Mouse (Mus musculus): ENCODE measurements around the gene 1810037I17Rik.
A peak's percentile ranks its signal among the peaks of the same experiment; 100 is the strongest.

The 1810037I17Rik gene

DNA sequence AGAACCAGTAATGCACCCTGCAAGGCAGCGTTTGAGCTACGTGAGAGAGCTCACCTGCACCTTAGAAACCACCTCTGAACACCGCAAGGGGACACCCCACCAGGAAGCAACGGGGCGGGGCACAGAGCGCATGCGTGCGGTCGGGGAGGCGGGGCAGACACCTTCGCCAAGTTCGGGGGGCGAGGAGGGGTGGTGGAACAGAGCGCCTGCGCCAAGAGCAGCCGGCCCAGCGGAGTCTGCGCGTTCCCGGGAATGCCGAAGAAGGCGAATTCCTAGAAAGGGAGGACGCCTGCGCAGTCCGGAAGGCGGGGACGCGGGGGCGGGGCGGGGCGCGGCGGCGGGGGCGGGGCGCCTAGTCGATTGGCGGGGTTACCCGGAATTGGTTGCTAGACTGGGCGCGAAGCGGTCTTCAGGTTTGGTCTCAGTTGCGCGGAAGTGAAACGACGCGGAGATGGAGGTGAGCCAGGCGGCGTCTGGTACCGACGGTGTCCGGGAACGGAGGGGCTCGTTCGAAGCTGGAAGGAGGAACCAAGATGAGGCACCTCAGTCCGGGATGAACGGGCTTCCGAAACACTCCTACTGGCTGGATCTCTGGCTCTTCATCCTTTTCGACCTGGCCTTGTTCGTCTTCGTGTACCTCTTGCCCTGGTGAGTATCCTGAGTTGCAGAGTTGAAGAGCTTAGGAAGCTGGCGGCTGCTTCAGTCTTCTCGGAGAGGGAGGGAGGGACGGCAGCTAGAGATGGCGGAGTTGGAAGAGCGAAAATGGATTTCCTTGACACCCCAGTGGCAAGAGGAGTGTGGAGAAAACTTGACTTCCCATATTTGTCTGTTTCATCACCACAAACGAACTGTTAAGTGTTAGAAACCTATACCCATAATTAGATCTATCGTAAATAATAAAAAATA, at the start of gene 1810037I17Rik:
Gene 1810037I17Rik (plus strand): TSS at position 195 of the 906 bp plus-strand sequence.
- peak; percentile 96 for DNase-seq (ENCODE audit: low read depth, low spot score)

DNA sequence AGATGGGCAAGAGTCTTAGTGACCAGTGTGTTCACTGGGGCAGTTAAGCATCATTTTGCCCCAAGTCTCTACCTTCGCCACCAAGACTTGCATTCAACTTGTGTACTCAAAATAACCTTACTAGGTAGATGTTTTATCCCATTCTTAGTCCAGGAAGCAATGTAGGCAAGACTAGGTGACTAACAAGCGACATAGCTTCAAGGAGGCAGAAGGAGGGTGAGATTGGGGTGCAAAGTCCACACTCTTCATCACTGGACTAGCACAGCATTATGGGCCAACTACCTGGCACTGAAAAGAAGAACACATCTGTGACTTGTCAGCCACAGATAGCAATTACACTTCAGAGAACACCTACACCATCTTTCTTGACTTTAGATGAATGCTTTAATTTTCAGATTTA, 47.1 kb upstream of the 1810037I17Rik start:
- DNase-seq (ENCODE audit: low read depth, low spot score) = no peak

DNA sequence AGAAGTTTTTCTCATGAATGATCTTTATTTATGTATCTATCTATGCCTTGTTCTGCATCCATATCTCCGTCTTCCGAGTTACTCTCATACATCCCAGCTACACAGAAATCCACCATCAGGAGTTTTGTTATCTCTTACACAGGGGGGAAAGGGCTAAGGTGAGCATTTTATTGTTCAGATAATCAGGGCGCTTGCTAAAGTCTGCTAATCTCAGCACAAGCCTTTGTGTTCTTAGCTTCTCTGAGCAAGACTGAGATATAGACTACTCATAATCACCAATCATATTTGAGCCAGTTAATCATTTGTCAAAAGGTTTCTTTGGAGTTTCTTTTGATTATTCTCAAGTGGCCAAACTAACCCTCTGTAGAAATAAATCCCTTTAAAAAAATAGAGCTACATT, 46.5 kb upstream of the 1810037I17Rik start:
- no peak for DNase-seq (ENCODE audit: low read depth, low spot score)

GRCm38 (mm10) chr3:122878705-122879315, 45.2 kb upstream of the 1810037I17Rik start:
- no peak for DNase-seq (ENCODE audit: low read depth, low spot score)

- DNase-seq (ENCODE audit: low read depth, low spot score) = no peak
Measured at GRCm38 (mm10) chr3:122887505-122888301, 36.3 kb upstream of the 1810037I17Rik start.

DNA sequence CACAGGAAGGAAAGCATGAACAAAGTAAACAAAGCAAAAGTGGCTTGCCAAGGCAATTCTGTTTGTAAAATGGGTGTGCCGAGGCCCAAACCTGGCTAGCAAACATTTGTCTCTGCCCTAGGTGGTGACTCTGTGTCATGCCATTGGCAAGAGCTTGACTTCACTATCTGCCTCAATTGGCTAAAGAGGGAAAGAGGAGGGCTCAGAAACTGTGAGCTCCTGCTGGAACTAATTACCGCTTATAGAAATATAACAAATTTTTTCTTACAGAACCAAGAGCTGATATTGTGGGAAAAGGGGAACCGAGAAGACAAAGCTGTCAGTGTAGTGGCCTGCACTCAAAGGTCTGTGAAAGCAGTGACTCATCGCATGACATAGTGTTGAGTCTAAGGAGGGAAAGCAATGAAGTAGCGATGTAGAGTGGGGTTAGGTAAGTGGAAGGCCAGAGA, 35.6 kb upstream of the 1810037I17Rik start:
- peak; percentile 40 for DNase-seq (ENCODE audit: low read depth, low spot score)

DNA sequence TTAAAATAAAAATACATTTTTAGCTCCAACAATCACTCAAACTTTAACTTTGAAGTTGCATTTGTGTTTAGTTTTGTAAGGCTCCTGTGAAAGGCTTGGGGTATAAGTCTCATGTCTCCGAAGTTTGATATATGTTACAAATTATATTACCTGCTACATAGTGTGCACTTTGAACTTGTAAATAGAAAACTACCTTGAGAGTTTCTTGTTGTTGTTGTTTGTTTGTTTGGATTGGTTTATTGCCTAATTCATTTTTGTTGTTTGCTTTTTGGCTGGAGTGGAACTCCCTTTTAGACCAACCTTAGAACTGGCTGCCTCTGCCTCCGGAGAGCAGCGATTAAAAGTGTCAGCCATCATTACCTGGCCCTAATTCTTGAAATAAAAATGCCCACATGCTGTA, 29.2 kb upstream of the 1810037I17Rik start, which contains the start of gene Fabp2:
Gene Fabp2 (plus strand): TSS at position 301 of the 400 bp plus-strand sequence.
- DNase-seq (ENCODE audit: low read depth, low spot score) = no peak

- DNase-seq (ENCODE audit: low read depth, low spot score) = no peak
Measured at GRCm38 (mm10) chr3:122895189-122895731, 28.7 kb upstream of the 1810037I17Rik start.

DNA sequence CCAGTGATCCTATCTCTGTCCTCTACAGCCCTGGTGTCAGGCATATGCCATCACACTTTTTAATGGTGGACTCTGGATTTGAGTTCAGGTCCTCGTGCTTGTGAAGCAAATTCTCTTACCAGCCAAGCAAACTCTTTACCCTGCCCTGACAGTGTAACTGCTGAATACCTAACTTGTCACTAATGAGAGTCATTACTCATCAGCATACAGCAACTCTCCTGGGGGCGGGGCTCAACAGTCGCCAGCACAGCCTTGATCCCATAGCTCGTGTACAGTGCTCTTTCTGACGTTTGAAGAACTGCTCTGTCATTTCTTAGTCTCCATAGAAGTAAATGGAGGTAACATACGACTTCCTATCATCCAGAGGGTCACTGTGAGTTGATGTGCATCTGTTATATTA, 25.7 kb upstream of the 1810037I17Rik start:
- DNase-seq (ENCODE audit: low read depth, low spot score) = no peak

- peak; percentile 57 for DNase-seq (ENCODE audit: low read depth, low spot score)
Measured at GRCm38 (mm10) chr3:122903746-122904433, 20.1 kb upstream of the 1810037I17Rik start.

DNA sequence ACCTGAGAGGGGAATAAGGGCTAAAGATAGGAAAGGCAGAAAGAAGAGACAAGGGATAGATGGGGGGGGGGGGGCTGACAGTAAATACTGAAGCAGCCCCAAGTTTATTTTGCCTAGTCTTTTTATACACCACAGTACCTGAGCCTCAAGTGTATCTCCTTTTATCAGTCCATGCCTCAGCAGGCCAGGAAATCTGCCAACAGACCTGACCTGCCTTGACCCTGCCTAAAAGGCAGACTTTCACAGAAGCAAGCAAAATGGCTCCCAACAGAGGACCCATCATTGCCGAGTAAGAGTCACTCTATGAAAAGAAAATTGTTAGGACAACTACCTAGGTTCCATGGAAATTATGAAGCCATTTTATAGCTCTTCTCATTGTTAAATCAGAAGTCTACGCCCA, 16.2 kb upstream of the 1810037I17Rik start:
- no peak for DNase-seq (ENCODE audit: low read depth, low spot score)

GRCm38 (mm10) chr3:122915493-122915892, 8.5 kb upstream of the 1810037I17Rik start:
- DNase-seq (ENCODE audit: low read depth, low spot score) = no peak

DNA sequence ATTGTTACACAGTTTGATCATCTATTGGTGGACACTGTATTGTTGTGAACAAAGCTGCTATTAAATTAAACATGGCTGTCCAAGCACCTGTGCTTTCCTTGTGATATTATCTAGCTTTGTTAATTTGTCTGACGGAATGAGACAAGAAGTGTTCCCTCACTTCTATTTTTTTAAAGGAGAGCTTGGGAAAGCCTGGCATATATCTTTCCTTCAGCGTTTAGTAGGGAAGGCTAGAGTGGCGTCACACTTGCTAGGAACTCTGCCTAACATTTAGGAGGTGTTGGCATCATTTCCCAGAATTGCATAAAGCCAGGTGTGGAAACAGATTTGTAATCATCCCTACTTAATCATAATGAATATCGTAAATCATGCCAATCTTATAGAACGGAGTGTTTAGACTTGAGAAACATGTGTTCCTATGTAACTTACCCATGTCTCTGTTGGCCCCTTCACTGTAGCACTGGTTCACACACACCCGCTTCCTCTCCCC, 7.8 kb upstream of the 1810037I17Rik start:
- no peak for DNase-seq (ENCODE audit: low read depth, low spot score)

GRCm38 (mm10) chr3:122918672-122919071, 5.3 kb upstream of the 1810037I17Rik start:
- no peak for DNase-seq (ENCODE audit: low read depth, low spot score)

DNA sequence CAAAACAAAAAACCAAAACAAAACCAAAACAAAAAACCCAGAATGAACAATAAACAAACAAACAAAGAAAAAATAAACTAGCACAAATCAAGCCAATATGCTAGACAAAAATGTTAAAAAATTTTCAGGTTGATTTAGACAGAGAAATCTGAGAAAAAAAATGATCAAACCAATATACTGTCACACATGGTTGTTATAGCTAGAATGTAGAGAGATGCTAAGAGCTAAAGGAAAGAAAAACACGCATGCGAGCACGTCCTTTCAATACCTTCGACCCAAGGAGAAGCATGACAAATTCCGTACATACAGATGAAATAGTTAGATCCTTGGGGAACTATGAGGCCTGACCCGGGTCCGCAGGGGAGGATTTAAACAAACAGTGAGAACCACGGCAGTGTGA, 4.7 kb upstream of the 1810037I17Rik start, which contains the start of gene Gm10959:
Gene Gm10959 (minus strand): TSS at position 101 of the 400 bp plus-strand sequence.
- DNase-seq (ENCODE audit: low read depth, low spot score) = no peak

GRCm38 (mm10) chr3:122920572-122921435, 3.2 kb upstream of the 1810037I17Rik start:
- no peak for DNase-seq (ENCODE audit: low read depth, low spot score)

DNA sequence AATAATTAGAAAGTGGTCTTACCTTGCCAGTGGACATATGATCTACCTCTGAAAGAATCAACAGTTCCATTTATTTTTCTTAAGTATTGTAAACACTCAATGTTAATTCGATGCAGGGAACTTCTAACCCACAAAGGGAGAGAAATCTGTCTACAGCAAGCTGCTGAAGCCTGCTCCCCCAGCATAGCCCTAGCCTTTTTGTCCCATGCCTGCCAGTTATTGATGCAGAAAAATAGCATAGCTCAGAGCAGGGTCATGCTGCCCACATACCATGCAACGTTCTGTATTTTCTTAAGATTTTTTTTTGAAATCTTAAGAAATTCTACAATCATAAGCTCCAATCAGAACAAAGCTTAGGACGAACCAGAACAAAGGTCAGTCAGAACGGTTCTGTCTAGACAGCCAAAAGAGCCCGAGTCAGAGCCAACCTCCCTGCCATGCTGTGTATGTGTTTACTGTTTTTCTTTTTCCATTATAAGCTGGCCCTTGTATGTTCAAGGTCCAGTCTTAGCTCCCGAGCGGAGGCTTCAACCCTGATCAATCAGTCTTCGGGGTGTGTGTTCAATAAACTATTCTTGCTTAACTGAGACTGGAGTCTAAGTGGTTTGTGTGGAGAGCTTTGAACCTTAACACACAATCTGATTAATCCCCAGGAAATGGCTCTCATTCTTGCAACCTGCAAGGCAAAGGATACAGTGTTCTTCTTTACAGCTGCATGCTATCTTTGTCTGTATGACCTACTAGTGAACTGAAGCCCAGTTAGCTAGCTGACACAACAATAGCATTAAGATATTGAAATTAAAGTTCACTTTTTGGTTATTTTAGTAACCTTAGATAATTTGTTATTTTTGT, 2.1 kb upstream of the 1810037I17Rik start:
- no peak for DNase-seq (ENCODE audit: low read depth, low spot score)

DNA sequence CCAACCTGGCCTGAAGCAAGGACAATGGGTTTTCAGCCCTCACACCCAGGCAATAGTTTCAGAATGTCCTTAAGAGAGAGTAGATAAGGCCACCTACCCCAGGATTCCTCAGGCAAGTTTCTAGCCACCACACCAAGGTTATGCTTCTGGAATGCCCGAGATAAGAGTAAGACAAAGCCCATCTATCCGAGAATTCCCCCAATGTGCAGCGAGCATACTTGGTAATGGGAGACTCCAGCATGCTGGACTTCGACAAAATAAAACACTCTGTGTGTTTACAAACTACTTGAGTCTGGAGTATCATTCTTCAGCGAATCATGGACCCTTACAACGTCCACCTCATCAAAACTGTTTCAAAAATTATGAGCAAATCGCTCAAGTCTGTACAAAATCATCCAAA, 856 bp upstream of the 1810037I17Rik start:
- no peak for DNase-seq (ENCODE audit: low read depth, low spot score)

GRCm38 (mm10) chr3:122929723-122930122, 5.7 kb downstream of the 1810037I17Rik start:
- DNase-seq (ENCODE audit: low read depth, low spot score) = no peak

Data from A20 (cell line).